Mouse (Mus musculus) midbrain, embryonic 11.5 days (tissue): ENCODE data around the gene St8sia6. TPM values are rescaled to one million over a fixed set of nuclear protein-coding genes. Genes with fewer than 3 reads are reported as not detected.
A peak's percentile ranks its signal among the peaks of the same experiment; 100 is the strongest.

ENCODE experiments used
- ATAC-seq: fragments of 200-750 bp; cut with Nextera tagmentation; 2 replicates; pipeline ENCODE4 v1.8.0; 2017; ENCODE audit warnings: moderate TSS enrichment, moderate library complexity; ENCODE audit not compliant: low FRiP score
- DNase-seq: peaks from one replicate; pipeline ENCODE4 v3.0.0; 2015; ENCODE audit warnings: low spot score; ENCODE audit errors: missing footprints
- H3K27ac ChIP-seq: fragments of 300-500 bp; sonication (generic); 2 replicates; pipeline ENCODE4 v1.5.1; 2014; ENCODE audit warnings: low read depth, low read length
- H3K27me3 ChIP-seq: fragments of 300-500 bp; sonication (generic); 2 replicates; pipeline ENCODE4 v1.6.1; 2014; ENCODE audit warnings: mild to moderate bottlenecking, low read length, moderate library complexity, mixed read lengths; ENCODE audit not compliant: control insufficient read depth, insufficient read depth
- H3K36me3 ChIP-seq: fragments of 300-500 bp; sonication (generic); 2 replicates; pipeline ENCODE4 v1.6.1; 2014; ENCODE audit warnings: mild to moderate bottlenecking, low read length, moderate library complexity, mixed read lengths; ENCODE audit not compliant: control insufficient read depth, insufficient read depth
- H3K4me1 ChIP-seq: fragments of 300-500 bp; sonication (generic); 2 replicates; pipeline ENCODE4 v1.6.1; 2014; ENCODE audit warnings: low read length; ENCODE audit not compliant: control insufficient read depth, insufficient read depth
- H3K4me2 ChIP-seq: fragments of 300-500 bp; sonication (generic); 2 replicates; pipeline ENCODE4 v1.6.1; 2014; ENCODE audit warnings: mild to moderate bottlenecking, moderate library complexity
- H3K4me3 ChIP-seq: fragments of 300-500 bp; sonication (generic); 2 replicates; pipeline ENCODE4 v1.5.1; 2014; ENCODE audit warnings: low read depth, low read length
- H3K9ac ChIP-seq: fragments of 300-500 bp; sonication (generic); 2 replicates; pipeline ENCODE4 v1.6.1; 2014; ENCODE audit warnings: low read length
- H3K9me3 ChIP-seq: fragments of 300-500 bp; sonication (generic); 2 replicates; pipeline ENCODE4 v1.6.1; 2016; ENCODE audit warnings: low read length; ENCODE audit not compliant: control insufficient read depth
- WGBS: fragments of 180-500 bp; shearing (Covaris S2); extraction: QIAGEN DNeasy Blood & Tissue Kit; methylation state at CpG from one replicate; pipeline ENCODE4 v1.1.7; 2014; 5-methylcytosine and 5-hydroxymethylcytosine counted together
- polyA plus RNA-seq: library from polyadenylated mRNA; unstranded; fragments of >200 nt; fragmentation: Nextera tagmentation; extraction: Ambion mirVana; gene quantifications from 2 replicates; pipeline ENCODE4 v1.2.1, GENCODE M21; 2014

The St8sia6 gene
- polyA plus RNA-seq, 1 experiment from 2014 or later, result 0.20 TPM

GRCm38 (mm10) chr2:13697514-13697913 is 96.3 kb downstream of the St8sia6 start:
- Histone ChIP-seq H3K9me3 (no peaks in the 10 kb centered on the region), H3K9ac (no peak overlapping the region), H3K4me3 (no peak overlapping the region), H3K4me1 (no peaks in the 10 kb centered on the region), H3K4me2 (no peak overlapping the region), H3K36me3 (no peaks in the 10 kb centered on the region), H3K27me3 (no peaks in the 10 kb centered on the region), H3K27ac (no peak overlapping the region)
- no peak for ATAC-seq
- no peak for DNase-seq

DNA sequence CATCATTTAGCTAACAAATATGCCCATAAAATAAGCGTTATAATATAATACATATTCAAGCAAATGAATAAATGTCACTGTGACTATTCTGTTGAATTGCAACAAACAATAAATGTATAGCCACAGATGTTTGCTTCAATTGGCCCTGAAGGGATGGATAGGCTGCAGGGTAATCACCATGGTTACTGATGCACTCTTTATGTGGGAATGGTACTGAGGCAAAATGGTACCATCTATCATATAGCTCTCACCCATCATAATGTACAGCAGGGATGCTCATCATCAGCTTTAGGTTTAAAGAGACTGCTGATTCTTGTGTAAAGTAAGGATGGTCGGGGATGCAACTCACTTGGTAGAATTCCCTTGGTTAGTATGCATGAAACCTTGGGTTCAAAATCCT is 99.4 kb downstream of the St8sia6 start:
- H3K4me3 ChIP-seq, result no peak overlapping the region
- no peaks in the 10 kb centered on the region for H3K27me3 ChIP-seq
- H3K4me1 ChIP-seq, result no peaks in the 10 kb centered on the region
- H3K9me3 ChIP-seq, result no peaks in the 10 kb centered on the region
- no peak overlapping the region for H3K9ac ChIP-seq
- no peak for DNase-seq
- ATAC-seq, result no peak
- H3K4me2 ChIP-seq, result no peak overlapping the region
- WGBS, result 76% methylated on average over 2 of the region's 2 CpGs
- H3K36me3 ChIP-seq, result no peaks in the 10 kb centered on the region
- H3K27ac ChIP-seq, result no peak overlapping the region

- H3K4me1 ChIP-seq, result no peaks in the 10 kb centered on the region
- no peak overlapping the region for H3K4me2 ChIP-seq
- ATAC-seq, result no peak
- no peak overlapping the region for H3K9ac ChIP-seq
- no peak overlapping the region for H3K4me3 ChIP-seq
- no peaks in the 10 kb centered on the region for H3K9me3 ChIP-seq
- H3K27ac ChIP-seq, result no peak overlapping the region
- DNase-seq, result no peak
- no peaks in the 10 kb centered on the region for H3K27me3 ChIP-seq
- no peaks in the 10 kb centered on the region for H3K36me3 ChIP-seq
- 95% methylated on average over 4 of the region's 4 CpGs for WGBS
These were observed 109.5 kb downstream of the St8sia6 start for GRCm38 (mm10) chr2:13684380-13684779.

GRCm38 (mm10) chr2:13683205-13683570 is 110.7 kb downstream of the St8sia6 start:
- Histone ChIP-seq H3K27me3 (no peaks in the 10 kb centered on the region), H3K4me2 (no peak overlapping the region), H3K4me3 (no peak overlapping the region), H3K9ac (no peak overlapping the region), H3K4me1 (no peaks in the 10 kb centered on the region), H3K27ac (no peak overlapping the region), H3K36me3 (no peaks in the 10 kb centered on the region), H3K9me3 (no peaks in the 10 kb centered on the region)
- ATAC-seq (no peak), DNase-seq (no peak)
- WGBS, result 81% methylated on average over 2 of the region's 2 CpGs

GRCm38 (mm10) chr2:13682488-13683204 is 111.2 kb downstream of the St8sia6 start:
- Histone ChIP-seq H3K9ac (no peak overlapping the region), H3K36me3 (no peaks in the 10 kb centered on the region), H3K27me3 (no peaks in the 10 kb centered on the region), H3K4me1 (no peaks in the 10 kb centered on the region), H3K27ac (no peak overlapping the region), H3K9me3 (no peaks in the 10 kb centered on the region), H3K4me2 (no peak overlapping the region), H3K4me3 (no peak overlapping the region)
- no peak for DNase-seq
- WGBS, result 90% methylated on average over 4 of the region's 4 CpGs
- no peak for ATAC-seq

DNA sequence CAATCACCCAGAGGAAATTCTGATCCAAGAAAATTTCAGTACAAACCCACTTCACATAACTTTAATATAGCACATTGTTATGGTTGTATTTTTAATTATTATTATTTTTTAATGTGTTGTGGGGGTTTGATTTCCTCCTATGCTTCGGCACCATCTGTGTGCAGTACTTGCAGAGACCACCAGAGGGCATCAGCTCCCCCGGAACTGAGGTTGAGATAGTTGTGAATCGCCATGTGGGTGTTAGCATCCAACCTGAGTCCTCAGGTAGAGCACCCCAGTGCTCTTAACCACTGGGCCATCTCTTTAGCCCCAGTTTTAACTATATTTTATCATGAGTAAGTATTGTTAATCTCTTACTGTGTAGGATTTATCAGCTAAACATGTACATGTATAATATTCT is 120.9 kb downstream of the St8sia6 start:
- ATAC-seq (no peak), DNase-seq (peak; percentile 87)
- WGBS, result 60% methylated on average over 3 of the region's 3 CpGs
- Histone ChIP-seq H3K9me3 (no peaks in the 10 kb centered on the region), H3K27ac (no peak overlapping the region), H3K4me1 (no peaks in the 10 kb centered on the region), H3K9ac (no peak overlapping the region), H3K27me3 (no peaks in the 10 kb centered on the region), H3K36me3 (no peaks in the 10 kb centered on the region), H3K4me2 (no peak overlapping the region), H3K4me3 (no peak overlapping the region)

DNA sequence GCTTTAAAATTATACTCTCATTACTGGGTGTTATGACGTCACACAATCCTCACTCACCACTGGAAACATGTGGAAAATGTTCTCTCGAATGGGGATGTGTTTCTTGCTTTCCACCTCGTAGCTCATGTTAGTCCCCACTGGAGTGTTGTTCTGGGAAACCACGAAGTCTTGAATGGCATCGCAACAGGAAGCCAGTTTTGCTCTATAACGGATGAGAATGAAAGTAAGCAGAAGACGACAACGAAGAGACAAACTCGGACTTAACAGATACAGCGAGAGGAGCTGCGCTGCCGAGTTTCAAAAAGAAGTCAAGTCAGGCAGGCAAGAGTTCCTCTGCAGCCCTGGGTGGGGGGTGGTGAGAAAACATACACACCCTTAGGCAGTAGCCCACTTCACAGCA is 121.4 kb downstream of the St8sia6 start:
- H3K4me1 ChIP-seq, result no peaks in the 10 kb centered on the region
- H3K4me3 ChIP-seq, result no peak overlapping the region
- H3K9ac ChIP-seq, result no peak overlapping the region
- no peak for DNase-seq
- H3K27me3 ChIP-seq, result no peaks in the 10 kb centered on the region
- H3K4me2 ChIP-seq, result no peak overlapping the region
- 90% methylated on average over 12 of the region's 12 CpGs for WGBS
- no peaks in the 10 kb centered on the region for H3K9me3 ChIP-seq
- no peaks in the 10 kb centered on the region for H3K36me3 ChIP-seq
- no peak overlapping the region for H3K27ac ChIP-seq
- no peak for ATAC-seq

DNA sequence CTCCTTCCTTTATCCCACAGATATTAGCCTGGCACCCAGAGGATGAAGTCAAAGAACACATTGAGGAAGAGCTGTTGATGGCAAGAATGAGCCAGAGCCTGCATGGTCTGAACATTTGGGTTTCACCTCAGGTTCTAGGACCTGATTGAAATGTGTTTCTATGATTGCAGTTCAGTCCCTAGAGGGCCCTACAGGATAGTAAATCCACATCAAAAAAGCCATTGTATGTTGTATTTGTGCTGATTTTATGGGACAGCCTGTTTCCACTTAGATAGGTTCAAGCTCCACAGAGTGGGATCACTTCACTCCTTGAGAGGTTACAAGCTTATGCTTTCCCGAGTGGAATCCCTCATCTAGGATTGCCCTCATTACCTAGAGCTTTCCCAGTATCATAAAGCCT is 159.0 kb downstream of the St8sia6 start:
- H3K4me1 ChIP-seq, result no peaks in the 10 kb centered on the region
- no peaks in the 10 kb centered on the region for H3K9me3 ChIP-seq
- no peak overlapping the region for H3K4me3 ChIP-seq
- H3K27me3 ChIP-seq, result no peaks in the 10 kb centered on the region
- H3K36me3 ChIP-seq, result no peaks in the 10 kb centered on the region
- ATAC-seq (no peak), DNase-seq (no peak)
- H3K4me2 ChIP-seq, result no peak overlapping the region
- no peak overlapping the region for H3K9ac ChIP-seq
- WGBS, result 66% methylated on average over 1 of the region's 1 CpGs
- H3K27ac ChIP-seq, result no peak overlapping the region

- H3K4me1 ChIP-seq, result no peaks in the 10 kb centered on the region
- ATAC-seq, result no peak
- WGBS, result 83% methylated on average over 7 of the region's 7 CpGs
- no peaks in the 10 kb centered on the region for H3K9me3 ChIP-seq
- H3K27ac ChIP-seq, result no peak overlapping the region
- DNase-seq, result no peak
- H3K9ac ChIP-seq, result no peak overlapping the region
- no peaks in the 10 kb centered on the region for H3K27me3 ChIP-seq
- H3K4me3 ChIP-seq, result no peak overlapping the region
- H3K36me3 ChIP-seq, result no peaks in the 10 kb centered on the region
- H3K4me2 ChIP-seq, result no peak overlapping the region
These were observed 163.6 kb downstream of the St8sia6 start for GRCm38 (mm10) chr2:13630136-13630832.
